Mouse (Mus musculus): ENCODE results near the gene Simc1. TPM values are rescaled to one million over a fixed set of nuclear protein-coding genes. Genes with fewer than 3 reads are reported as not detected.
A peak's percentile ranks its signal among the peaks of the same experiment; 100 is the strongest.

The Simc1 gene
- total and polyA plus RNA-seq, 3 experiments = 6.2 to 16.6 (median 6.8) TPM

- no peak for TF ChIP-seq ZNF384 (IDR thresholded peaks at IDR 0.05; ENCODE audit: low read depth, low read length)
- peak; percentile 46; the same call in 1 of the 2 replicates for TF ChIP-seq MAX (IDR thresholded peaks at IDR 0.05; ENCODE audit: low read length)
- peak; percentile 91 for TF ChIP-seq MYC (IDR thresholded peaks at IDR 0.05; ENCODE audit: low read depth, low read length)
- TF ChIP-seq ZMIZ1 (IDR thresholded peaks at IDR 0.05; ENCODE audit: low read depth, low read length) = no peak
- 0 out of 2 replicates have a peak, but pooled peaks have one; percentile 49 for TF ChIP-seq RCOR1 (conservative IDR thresholded peaks at IDR 0.05; ENCODE audit: low read depth, low read length)
- TF ChIP-seq SMC3 (IDR thresholded peaks at IDR 0.05; ENCODE audit: low read depth, low read length) = no peak
- peak; percentile 41; the same call in 1 of the 2 replicates for TF ChIP-seq SIN3A (IDR thresholded peaks at IDR 0.05; ENCODE audit: low read length)
- TF ChIP-seq NELFE (IDR thresholded peaks at IDR 0.05; ENCODE audit: low read depth, low read length) = no peak
- no peak for TF ChIP-seq BHLHE40 (IDR thresholded peaks at IDR 0.05; ENCODE audit: low read depth, low read length)
- no peak for TF ChIP-seq USF1 (IDR thresholded peaks at IDR 0.05; ENCODE audit: low read depth, low read length)
- no peak for TF ChIP-seq UBTF (IDR thresholded peaks at IDR 0.05; ENCODE audit: low read depth, low read length)
- no peak for TF ChIP-seq JUND (conservative IDR thresholded peaks at IDR 0.05; ENCODE audit: low read depth, low read length)
- TF ChIP-seq TBP (conservative IDR thresholded peaks at IDR 0.05; ENCODE audit: low read depth, low read length) = no peak
- TF ChIP-seq POLR2AphosphoS2 (IDR thresholded peaks at IDR 0.05; ENCODE audit: low read depth, low read length) = no peak
- no peak for TF ChIP-seq MAZ (IDR thresholded peaks at IDR 0.05; ENCODE audit: low read depth, low read length)
- 0 out of 2 replicates have a peak, but pooled peaks have one; percentile 66 for TF ChIP-seq E2F4 (IDR thresholded peaks at IDR 0.05; ENCODE audit: insufficient replicate concordance, low read depth, low read length)
- TF ChIP-seq ZC3H11A (IDR thresholded peaks at IDR 0.05; ENCODE audit: low read depth, low read length) = no peak
- no peak for TF ChIP-seq MAFK (IDR thresholded peaks at IDR 0.05; ENCODE audit: insufficient replicate concordance, low read length)
- no peak for TF ChIP-seq PAX5 (IDR thresholded peaks at IDR 0.05; ENCODE audit: low read length)
Observed at GRCm38 (mm10) chr13:54475702-54476101, 27.9 kb upstream of the Simc1 start (continued).

- Histone ChIP-seq H3K4me3 (replicated peaks in 1 of 3; ENCODE audit: low read depth in 2 of 3, low read length in 2 of 3, poor library complexity in 1 of 3) (no peak overlapping the region), H3K36me3 (replicated peaks in 1 of 2; ENCODE audit: control insufficient read depth in 1 of 2, insufficient read depth in 1 of 2, low read length in 1 of 2) (no peaks in the 10 kb centered on the region), H3K4me1 (ENCODE audit: control insufficient read depth in 1 of 2, insufficient read depth in 2 of 2) (peaks cover 0 to 6% of the 10 kb centered on the region in 2 experiments; a peak in 2 of 4 replicates), H3K9ac (ENCODE audit: insufficient read depth, low read depth) (no peak overlapping the region), H3K27ac (ENCODE audit: insufficient read depth, low read depth) (no peak overlapping the region), H3K9me3 (replicated peaks; ENCODE audit: low read length) (peaks cover 6% of the 10 kb centered on the region), H3K4me2 (ENCODE audit: insufficient read depth, low read depth, poor library complexity, severe bottlenecking) (no peak overlapping the region), H3K79me2 (replicated peaks; ENCODE audit: control insufficient read depth, extremely low read depth, insufficient read depth, poor library complexity, severe bottlenecking) (no peaks in the 10 kb centered on the region), H3K27me3 (replicated peaks) (peaks cover 4% of the 10 kb centered on the region)
- in situ Hi-C loops (cut with MboI; ENCODE audit: low pct_ligation_motif_present, low pct_unique_long_range_greater_than_20kb, low sequenced_read_pairs) (no loop called here), dilution Hi-C loops (cut with MboI; ENCODE audit: extremely low pct_ligation_motif_present, extremely low pct_unique_long_range_greater_than_20kb, low sequenced_read_pairs) (no loop called here)
- no peak for TF ChIP-seq ZNF384 (IDR thresholded peaks at IDR 0.05; ENCODE audit: low read depth, low read length)
- DNase-seq (ENCODE audit: extremely low read depth) = no peak
Observed at GRCm38 (mm10) chr13:54479286-54479685, 24.3 kb upstream of the Simc1 start.

GRCm38 (mm10) chr13:54481498-54481897 is 22.1 kb upstream of the Simc1 start:
- H3K9me3 ChIP-seq (replicated peaks; ENCODE audit: low read length) = peaks cover 2% of the 10 kb centered on the region
- no peaks in the 10 kb centered on the region for H3K79me2 ChIP-seq (replicated peaks; ENCODE audit: control insufficient read depth, extremely low read depth, insufficient read depth, poor library complexity, severe bottlenecking)
- H3K4me2 ChIP-seq (ENCODE audit: insufficient read depth, low read depth, poor library complexity, severe bottlenecking) = no peak overlapping the region
- H3K27me3 ChIP-seq (replicated peaks) = peaks cover 4% of the 10 kb centered on the region
- H3K4me1 ChIP-seq (ENCODE audit: control insufficient read depth in 1 of 2, insufficient read depth in 2 of 2) = no peaks in the 10 kb centered on the region
- TF ChIP-seq TCF12 (IDR thresholded peaks at IDR 0.05; ENCODE audit: low read depth, low read length) (no peak), HCFC1 (IDR thresholded peaks at IDR 0.05; ENCODE audit: low read depth, low read length) (no peak), USF2 (conservative IDR thresholded peaks at IDR 0.05; ENCODE audit: low read depth, low read length) (no peak), ZKSCAN1 (IDR thresholded peaks at IDR 0.05; ENCODE audit: borderline replicate concordance, low read depth, low read length) (no peak), ZNF384 (IDR thresholded peaks at IDR 0.05; ENCODE audit: low read depth, low read length) (no peak), ZC3H11A (IDR thresholded peaks at IDR 0.05; ENCODE audit: low read depth, low read length) (no peak), ZMIZ1 (IDR thresholded peaks at IDR 0.05; ENCODE audit: low read depth, low read length) (no peak), KAT2A (IDR thresholded peaks at IDR 0.05; ENCODE audit: insufficient replicate concordance, low read length) (no peak), MAFK (IDR thresholded peaks at IDR 0.05; ENCODE audit: insufficient replicate concordance, low read length) (no peak), MXI1 (IDR thresholded peaks at IDR 0.05; ENCODE audit: low read depth, low read length) (no peak), PAX5 (IDR thresholded peaks at IDR 0.05; ENCODE audit: low read length) (no peak), ETS1 (conservative IDR thresholded peaks at IDR 0.05; ENCODE audit: low read depth, low read length) (no peak), JUN (IDR thresholded peaks at IDR 0.05; ENCODE audit: insufficient read depth, low read depth, low read length) (no peak), NELFE (IDR thresholded peaks at IDR 0.05; ENCODE audit: low read depth, low read length) (no peak), NRF1 (IDR thresholded peaks at IDR 0.05; ENCODE audit: low read depth, low read length) (no peak)
- in situ Hi-C loops (cut with MboI; ENCODE audit: low pct_ligation_motif_present, low pct_unique_long_range_greater_than_20kb, low sequenced_read_pairs) (no loop called here), dilution Hi-C loops (cut with MboI; ENCODE audit: extremely low pct_ligation_motif_present, extremely low pct_unique_long_range_greater_than_20kb, low sequenced_read_pairs) (no loop called here)
- H3K9ac ChIP-seq (ENCODE audit: insufficient read depth, low read depth) = no peak overlapping the region
- no peak for DNase-seq (ENCODE audit: extremely low read depth)
- H3K4me3 ChIP-seq (replicated peaks in 1 of 3; ENCODE audit: low read depth in 2 of 3, low read length in 2 of 3, poor library complexity in 1 of 3) = no peak overlapping the region
- no peaks in the 10 kb centered on the region for H3K36me3 ChIP-seq (replicated peaks in 1 of 2; ENCODE audit: control insufficient read depth in 1 of 2, insufficient read depth in 1 of 2, low read length in 1 of 2)
- no peak overlapping the region for H3K27ac ChIP-seq (ENCODE audit: insufficient read depth, low read depth)

Measured in CH12.LX (cell line).